Mouse (Mus musculus) intestine, embryonic 16.5 days (tissue): ENCODE measurements around the gene Tmem269. TPM values are rescaled to one million over a fixed set of nuclear protein-coding genes. Genes with fewer than 3 reads are reported as not detected.
A peak's percentile ranks its signal among the peaks of the same experiment; 100 is the strongest.

Experiments used
- ATAC-seq: fragments of 200-750 bp; cut with Nextera tagmentation; 2 replicates; pipeline ENCODE4 v1.8.0; 2017; ENCODE audit warnings: moderate TSS enrichment, moderate library complexity
- H3K27ac ChIP-seq: fragments of 300-500 bp; sonication (generic); 2 replicates; pipeline ENCODE4 v1.5.1; 2014; ENCODE audit warnings: mild to moderate bottlenecking, low read length
- H3K27me3 ChIP-seq: fragments of 300-500 bp; sonication (generic); replicated peaks from 2 replicates; pipeline ENCODE4 v1.6.1; 2014; ENCODE audit warnings: low read length, control low read depth, mixed read lengths; ENCODE audit not compliant: control insufficient read depth, insufficient read depth
- H3K36me3 ChIP-seq: fragments of 300-500 bp; sonication (generic); 2 replicates; pipeline ENCODE4 v1.6.1; 2014; ENCODE audit warnings: low read length, control low read depth; ENCODE audit not compliant: control insufficient read depth, insufficient read depth
- H3K4me1 ChIP-seq: fragments of 300-500 bp; sonication (generic); 2 replicates; pipeline ENCODE4 v1.6.1; 2014; ENCODE audit warnings: low read length, control low read depth, mixed read lengths; ENCODE audit not compliant: control insufficient read depth, insufficient read depth
- H3K4me2 ChIP-seq: fragments of 300-500 bp; sonication (generic); 2 replicates; pipeline ENCODE4 v1.6.1; 2014; ENCODE audit warnings: low read depth, low read length, control low read depth
- H3K4me3 ChIP-seq: fragments of 300-500 bp; sonication (generic); 2 replicates; pipeline ENCODE4 v1.5.1; 2014; ENCODE audit warnings: mild to moderate bottlenecking, low read length
- H3K9ac ChIP-seq: fragments of 300-500 bp; sonication (generic); 2 replicates; pipeline ENCODE4 v1.6.1; 2014; ENCODE audit warnings: low read depth, low read length
- H3K9me3 ChIP-seq: fragments of 300-500 bp; sonication (generic); 2 replicates; pipeline ENCODE4 v1.6.1; 2016; ENCODE audit warnings: low read length, control low read depth; ENCODE audit not compliant: control insufficient read depth
- whole genome bisulfite sequencing: fragments of 180-500 bp; shearing (Covaris S2); extraction: QIAGEN DNeasy Blood & Tissue Kit; methylation state at CpG from one replicate; pipeline ENCODE4 v1.1.7; 2014; 5-methylcytosine and 5-hydroxymethylcytosine counted together
- polyA plus RNA-seq: library from polyadenylated mRNA; unstranded; fragments of >200 nt; fragmentation: Nextera tagmentation; extraction: Ambion mirVana; gene quantifications from 2 replicates; pipeline ENCODE4 v1.2.1, GENCODE M21; 2015

The Tmem269 gene
- polyA plus RNA-seq, 1 experiment from 2014 or later: not detected

GRCm38 (mm10) chr4:119189864-119190263, 28.2 kb downstream of the Tmem269 start, which contains the start of gene Ermap:
TSS of gene Ermap (minus strand) at chr4:119190011.
- H3K4me3 ChIP-seq: no peak within 1 kb of the TSS
- WGBS: 61% methylated on average over 6 of the region's 6 CpGs

GRCm38 (mm10) chr4:119189392-119189791, 28.6 kb downstream of the Tmem269 start:
- Histone ChIP-seq H3K9ac (no peak overlapping the region), H3K4me2 (no peak overlapping the region), H3K9me3 (no peaks in the 10 kb centered on the region), H3K36me3 (no peaks in the 10 kb centered on the region), H3K27me3 (no peaks in the 10 kb centered on the region), H3K4me3 (no peak overlapping the region), H3K27ac (no peak overlapping the region), H3K4me1 (no peaks in the 10 kb centered on the region)
- WGBS: 73% methylated on average over 6 of the region's 6 CpGs
- ATAC-seq: no peak

More at GRCm38 (mm10) chr4:119189864-119190263, 28.2 kb downstream of the Tmem269 start, which contains the start of gene Ermap:
- H3K9me3 ChIP-seq: no peaks in the 10 kb centered on the region
- ATAC-seq: peak; percentile 46; the same call in 1 of the 2 replicates
- no peaks in the 10 kb centered on the region for H3K4me1 ChIP-seq
- H3K9ac ChIP-seq: no peak within 1 kb of the TSS
- H3K27me3 ChIP-seq: no peaks in the 10 kb centered on the region
- no peak within 1 kb of the TSS for H3K27ac ChIP-seq
- no peaks in the 10 kb centered on the region for H3K36me3 ChIP-seq
- H3K4me2 ChIP-seq: no peak within 1 kb of the TSS

- Histone ChIP-seq H3K4me1 (no peaks in the 10 kb centered on the region), H3K36me3 (no peaks in the 10 kb centered on the region), H3K9ac (no peak overlapping the region), H3K27ac (no peak overlapping the region), H3K9me3 (no peaks in the 10 kb centered on the region), H3K27me3 (no peaks in the 10 kb centered on the region), H3K4me2 (no peak overlapping the region), H3K4me3 (no peak overlapping the region)
- 40% methylated on average over 11 of the region's 11 CpGs for WGBS
- no peak for ATAC-seq
These were observed 29.8 kb downstream of the Tmem269 start for GRCm38 (mm10) chr4:119188060-119188785.

- no peak overlapping the region for H3K4me2 ChIP-seq
- ATAC-seq: no peak
- H3K9me3 ChIP-seq: no peaks in the 10 kb centered on the region
- WGBS: 79% methylated on average over 4 of the region's 4 CpGs
- no peak overlapping the region for H3K27ac ChIP-seq
- H3K9ac ChIP-seq: no peak overlapping the region
- H3K4me1 ChIP-seq: no peaks in the 10 kb centered on the region
- H3K4me3 ChIP-seq: no peak overlapping the region
- no peaks in the 10 kb centered on the region for H3K36me3 ChIP-seq
- 0 out of 2 replicates have a peak, but pooled peaks cover 2% of the 10 kb centered on the region for H3K27me3 ChIP-seq
These were observed 32.2 kb downstream of the Tmem269 start for GRCm38 (mm10) chr4:119185771-119186170.

GRCm38 (mm10) chr4:119183525-119183924, 34.5 kb downstream of the Tmem269 start:
- Histone ChIP-seq H3K4me1 (no peaks in the 10 kb centered on the region), H3K27ac (no peak overlapping the region), H3K9ac (no peak overlapping the region), H3K27me3 (0 out of 2 replicates have a peak, but pooled peaks cover 2% of the 10 kb centered on the region), H3K36me3 (no peaks in the 10 kb centered on the region), H3K4me2 (no peak overlapping the region), H3K4me3 (no peak overlapping the region), H3K9me3 (no peaks in the 10 kb centered on the region)
- WGBS: 38% methylated on average over 1 of the region's 1 CpGs
- no peak for ATAC-seq

GRCm38 (mm10) chr4:119181456-119181855, 36.6 kb downstream of the Tmem269 start:
- Histone ChIP-seq H3K9ac (no peak overlapping the region), H3K4me3 (no peak overlapping the region), H3K4me1 (no peaks in the 10 kb centered on the region), H3K27me3 (0 out of 2 replicates have a peak, but pooled peaks cover 2% of the 10 kb centered on the region), H3K4me2 (no peak overlapping the region), H3K36me3 (no peaks in the 10 kb centered on the region), H3K9me3 (no peaks in the 10 kb centered on the region), H3K27ac (no peak overlapping the region)
- no peak for ATAC-seq
- 89% methylated on average over 9 of the region's 9 CpGs for WGBS

- 0 out of 2 replicates have a peak, but pooled peaks cover 2% of the 10 kb centered on the region for H3K27me3 ChIP-seq
- H3K9ac ChIP-seq: no peak overlapping the region
- 42% methylated on average over 4 of the region's 4 CpGs for WGBS
- H3K9me3 ChIP-seq: no peaks in the 10 kb centered on the region
- H3K4me2 ChIP-seq: no peak overlapping the region
- no peak overlapping the region for H3K4me3 ChIP-seq
- H3K36me3 ChIP-seq: no peaks in the 10 kb centered on the region
- no peaks in the 10 kb centered on the region for H3K4me1 ChIP-seq
- ATAC-seq: no peak
- H3K27ac ChIP-seq: no peak overlapping the region
These were observed 37.8 kb downstream of the Tmem269 start for GRCm38 (mm10) chr4:119180133-119180707.

- Histone ChIP-seq H3K27me3 (0 out of 2 replicates have a peak, but pooled peaks cover 2% of the 10 kb centered on the region), H3K36me3 (no peaks in the 10 kb centered on the region), H3K9me3 (no peaks in the 10 kb centered on the region), H3K4me2 (no peak overlapping the region), H3K4me1 (no peaks in the 10 kb centered on the region; the same call in 1 of the 2 replicates), H3K4me3 (no peak overlapping the region), H3K27ac (peak overlapping the region; percentile 21; the same call in 1 of the 2 replicates), H3K9ac (0 out of 2 replicates have a peak overlapping the region, but pooled peaks have one; percentile 13)
- no peak for ATAC-seq
- 63% methylated on average over 18 of the region's 18 CpGs for WGBS
These were observed 39.7 kb downstream of the Tmem269 start for GRCm38 (mm10) chr4:119178331-119178730.

- no peak for ATAC-seq
- Histone ChIP-seq H3K4me3 (no peak overlapping the region), H3K36me3 (no peaks in the 10 kb centered on the region), H3K27me3 (0 out of 2 replicates have a peak, but pooled peaks cover 2% of the 10 kb centered on the region), H3K4me2 (no peak overlapping the region), H3K9ac (no peak overlapping the region), H3K27ac (no peak overlapping the region), H3K4me1 (peaks cover 6% of the 10 kb centered on the region; the same call in 1 of the 2 replicates), H3K9me3 (no peaks in the 10 kb centered on the region)
- WGBS: 73% methylated on average over 5 of the region's 5 CpGs
These were observed 40.3 kb downstream of the Tmem269 start for GRCm38 (mm10) chr4:119177702-119178101.
